Mouse (Mus musculus): ENCODE data around the gene Usp30. TPM values are rescaled to one million over a fixed set of nuclear protein-coding genes. Genes with fewer than 3 reads are reported as not detected.
A peak's percentile ranks its signal among the peaks of the same experiment; 100 is the strongest.

The Usp30 gene
- total and polyA plus RNA-seq, 3 experiments: 12.8 to 21.1 TPM; not detected in 1

GRCm38 (mm10) chr5:114130211-114130605 is 64.9 kb downstream of the Usp30 start, which contains the start of gene Ung:
Gene Ung (plus strand): TSS chr5:114130386.
- peaks cover 8 to 32% of the 10 kb centered on the region in 2 experiments for H3K4me1 ChIP-seq (ENCODE audit: control insufficient read depth in 1 of 2, insufficient read depth in 2 of 2, low read length in 2 of 2)
- H3K4me3 ChIP-seq (ENCODE audit: control insufficient read depth in 1 of 2, insufficient read depth in 1 of 2, low read depth in 2 of 2, low read length in 2 of 2): peak within 1 kb of the TSS; percentile 73 to 75
- DNase-seq (ENCODE audit: low read depth, low spot score): peak; percentile 68
- peak within 1 kb of the TSS; percentile 84 for H3K9ac ChIP-seq (ENCODE audit: control insufficient read depth, low read depth, low read length, poor library complexity, severe bottlenecking)
- peaks cover 0 to 22% of the 10 kb centered on the region in 2 experiments; a peak in 2 of 4 replicates for H3K36me3 ChIP-seq (ENCODE audit: control insufficient read depth in 1 of 2, insufficient read depth in 2 of 2, low read length in 2 of 2)
- H3K79me2 ChIP-seq (ENCODE audit: control insufficient read depth, insufficient read depth, low read length, poor library complexity): peaks cover 3% of the 10 kb centered on the region; the same call in 1 of the 2 replicates
- TF ChIP-seq NRF1 (IDR thresholded peaks at IDR 0.05; ENCODE audit: insufficient read depth, low read depth, low read length, poor library complexity, severe bottlenecking) (peak; percentile 75), CHD2 (IDR thresholded peaks at IDR 0.05; ENCODE audit: low read length) (no peak), USF2 (IDR thresholded peaks at IDR 0.05; ENCODE audit: borderline replicate concordance in 1 of 2, insufficient read depth in 1 of 2, low read depth in 1 of 2, low read length in 2 of 2) (no peak), MYC (IDR thresholded peaks at IDR 0.05; ENCODE audit: low read depth, low read length) (peak; percentile 1; the same call in 1 of the 2 replicates), BHLHE40 (IDR thresholded peaks at IDR 0.05; ENCODE audit: borderline replicate concordance, low read depth, low read length) (no peak)
- no peaks in the 10 kb centered on the region for H3K9me3 ChIP-seq (replicated peaks; ENCODE audit: insufficient read depth, low read length)
- no peaks in the 10 kb centered on the region for H3K27me3 ChIP-seq (ENCODE audit: control insufficient read depth in 1 of 2, insufficient read depth in 2 of 2, low read length in 2 of 2)
- H3K27ac ChIP-seq (ENCODE audit: control insufficient read depth, low read depth, low read length): peak within 1 kb of the TSS; percentile 58

GRCm38 (mm10) chr5:114130698-114131520 is 65.6 kb downstream of the Usp30 start:
- Histone ChIP-seq H3K27ac (ENCODE audit: control insufficient read depth, low read depth, low read length) (peak overlapping the region; percentile 58), H3K4me3 (ENCODE audit: control insufficient read depth in 1 of 2, insufficient read depth in 1 of 2, low read depth in 2 of 2, low read length in 2 of 2) (peak overlapping the region; percentile 73 to 75), H3K36me3 (ENCODE audit: control insufficient read depth in 1 of 2, insufficient read depth in 2 of 2, low read length in 2 of 2) (peaks cover 0 to 22% of the 10 kb centered on the region in 2 experiments; a peak in 2 of 4 replicates), H3K79me2 (ENCODE audit: control insufficient read depth, insufficient read depth, low read length, poor library complexity) (peaks cover 3% of the 10 kb centered on the region; the same call in 1 of the 2 replicates), H3K9me3 (replicated peaks; ENCODE audit: insufficient read depth, low read length) (no peaks in the 10 kb centered on the region), H3K4me1 (ENCODE audit: control insufficient read depth in 1 of 2, insufficient read depth in 2 of 2, low read length in 2 of 2) (peaks cover 8 to 32% of the 10 kb centered on the region in 2 experiments), H3K27me3 (ENCODE audit: control insufficient read depth in 1 of 2, insufficient read depth in 2 of 2, low read length in 2 of 2) (no peaks in the 10 kb centered on the region), H3K9ac (ENCODE audit: control insufficient read depth, low read depth, low read length, poor library complexity, severe bottlenecking) (peak overlapping the region; percentile 84)
- TF ChIP-seq TCF12 (IDR thresholded peaks at IDR 0.05; ENCODE audit: low read depth, low read length) (no peak), CHD2 (IDR thresholded peaks at IDR 0.05; ENCODE audit: low read length) (peak; percentile 79), ZC3H11A (IDR thresholded peaks at IDR 0.05; ENCODE audit: low read depth, low read length) (no peak), E2F4 (IDR thresholded peaks at IDR 0.05; ENCODE audit: borderline replicate concordance, low read depth, low read length) (no peak; the same call in 1 of the 2 replicates), HCFC1 (IDR thresholded peaks at IDR 0.05; ENCODE audit: low read depth, low read length) (peak; percentile 46), UBTF (IDR thresholded peaks at IDR 0.05; ENCODE audit: borderline replicate concordance, insufficient read depth, low read depth, low read length) (no peak), MAX (IDR thresholded peaks at IDR 0.05; ENCODE audit: low read length) (peak; percentile 97), MAZ (IDR thresholded peaks at IDR 0.05; ENCODE audit: low read depth, low read length) (no peak), USF1 (IDR thresholded peaks at IDR 0.05; ENCODE audit: low read depth, low read length) (peak; percentile 9; the same call in 1 of the 2 replicates), EP300 (IDR thresholded peaks at IDR 0.05; ENCODE audit: low read depth in 1 of 2, low read length in 2 of 2) (no peak), SIN3A (IDR thresholded peaks at IDR 0.05; ENCODE audit: low read length) (peak; percentile 100), MXI1 (IDR thresholded peaks at IDR 0.05; ENCODE audit: low read depth, low read length) (peak; percentile 99), POLR2A (IDR thresholded peaks at IDR 0.05; ENCODE audit: control insufficient read depth in 1 of 2, insufficient read depth in 1 of 2, low read depth in 1 of 2, low read length in 2 of 2, poor library complexity in 1 of 2) (peak in 1 of 2 experiments; percentile 36; a peak in 2 of 4 replicates), KAT2A (conservative IDR thresholded peaks at IDR 0.05; ENCODE audit: low read depth, low read length) (no peak)
- DNase-seq (ENCODE audit: low read depth, low spot score): peak; percentile 95

Data from MEL (cell line).